Mouse (Mus musculus): ENCODE measurements around the gene St7. TPM values are rescaled to one million over a fixed set of nuclear protein-coding genes. Genes with fewer than 3 reads are reported as not detected.

St7 gene
- polyA plus RNA-seq, 1 experiment, result 8.4 TPM

DNA sequence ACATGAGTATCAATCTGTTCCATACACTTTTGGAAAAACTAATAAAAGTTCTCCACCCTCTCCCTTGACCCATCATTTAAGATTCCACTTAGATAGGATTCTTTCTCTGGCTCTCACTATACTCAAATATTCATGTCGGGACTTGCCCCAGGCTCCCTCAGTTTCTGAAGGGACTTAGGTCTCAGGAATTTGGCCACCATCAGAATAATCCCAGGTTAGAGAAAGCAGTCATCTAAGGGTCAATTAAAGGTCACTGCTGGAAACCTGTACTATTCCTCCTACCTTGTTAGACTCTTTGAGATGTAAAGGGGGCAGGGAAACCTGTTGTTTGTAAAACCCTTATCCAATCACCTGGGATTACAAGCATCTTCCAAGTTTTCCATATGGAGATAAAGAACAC, 284.4 kb downstream of the St7 start:
- Histone ChIP-seq H3K4me3 (no peak overlapping the region), H3K79me2 (ENCODE audit: control insufficient read depth, insufficient read depth) (no peaks in the 10 kb centered on the region), H3ac (ENCODE audit: control insufficient read depth, insufficient read length) (no peak overlapping the region), H3K36me3 (ENCODE audit: control insufficient read depth, insufficient read depth) (no peaks in the 10 kb centered on the region), H3K4me2 (ENCODE audit: low read depth) (no peak overlapping the region), H3K27me3 (ENCODE audit: control insufficient read depth, insufficient read depth, insufficient read length) (no peaks in the 10 kb centered on the region)
- TF ChIP-seq TCF3 (IDR thresholded peaks at IDR 0.05; ENCODE audit: insufficient read length, low read depth) (no peak), TCF12 (IDR thresholded peaks at IDR 0.05; ENCODE audit: insufficient read depth, poor library complexity, severe bottlenecking) (no peak), MAX (IDR thresholded peaks at IDR 0.05; ENCODE audit: low read depth) (no peak), E2F4 (IDR thresholded peaks at IDR 0.05; ENCODE audit: insufficient read depth) (no peak), USF1 (IDR thresholded peaks at IDR 0.05; ENCODE audit: low read depth) (no peak), POLR2A (IDR thresholded peaks at IDR 0.05; ENCODE audit: insufficient read length, low read depth) (no peak), POLR2AphosphoS2 (IDR thresholded peaks at IDR 0.05; ENCODE audit: insufficient read length, low read depth) (no peak), MYOD1 (IDR thresholded peaks at IDR 0.05; ENCODE audit: control insufficient read depth in 1 of 3, insufficient read length in 2 of 3, low read depth in 2 of 3) (no peak), CEBPB (IDR thresholded peaks at IDR 0.05; ENCODE audit: insufficient read depth, poor library complexity, severe bottlenecking) (no peak), SRF (IDR thresholded peaks at IDR 0.05; ENCODE audit: control insufficient read depth, insufficient read length, low read depth) (no peak), REST (IDR thresholded peaks at IDR 0.05; ENCODE audit: insufficient read depth, insufficient read length) (no peak), MYOG (IDR thresholded peaks at IDR 0.05; ENCODE audit: control insufficient read depth in 1 of 3, insufficient read depth in 1 of 3, insufficient read length in 2 of 3, low read depth in 2 of 3) (no peak)

DNA sequence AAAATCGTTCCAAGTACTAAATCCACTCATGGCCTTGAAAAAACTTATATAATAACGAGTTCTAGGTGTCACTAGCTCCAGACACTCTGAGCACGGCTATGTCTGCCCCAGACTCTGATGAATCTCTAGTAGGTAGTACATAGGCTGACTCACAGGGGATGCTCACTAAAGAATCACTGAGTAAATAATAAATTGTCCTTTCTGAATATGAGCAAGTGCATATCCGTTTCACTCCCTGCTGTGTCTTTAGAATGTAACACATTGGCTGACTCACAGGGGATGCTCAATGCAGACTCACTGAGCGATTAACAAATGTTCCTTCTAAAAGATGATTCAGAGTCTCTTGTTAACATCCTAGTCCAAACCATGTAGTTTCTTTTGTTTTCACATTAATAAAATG, 285.6 kb downstream of the St7 start:
- peak overlapping the region; percentile 21 for H3K4me2 ChIP-seq (ENCODE audit: low read depth)
- H3K4me3 ChIP-seq, result no peak overlapping the region
- no peaks in the 10 kb centered on the region for H3K27me3 ChIP-seq (ENCODE audit: control insufficient read depth, insufficient read depth, insufficient read length)
- H3ac ChIP-seq (ENCODE audit: control insufficient read depth, insufficient read length), result no peak overlapping the region
- H3K36me3 ChIP-seq (ENCODE audit: control insufficient read depth, insufficient read depth), result no peaks in the 10 kb centered on the region
- TF ChIP-seq TCF12 (IDR thresholded peaks at IDR 0.05; ENCODE audit: insufficient read depth, poor library complexity, severe bottlenecking) (no peak), SRF (IDR thresholded peaks at IDR 0.05; ENCODE audit: control insufficient read depth, insufficient read length, low read depth) (no peak), MYOD1 (IDR thresholded peaks at IDR 0.05; ENCODE audit: control insufficient read depth in 1 of 3, insufficient read length in 2 of 3, low read depth in 2 of 3) (no peak), MAX (IDR thresholded peaks at IDR 0.05; ENCODE audit: low read depth) (no peak), POLR2AphosphoS2 (IDR thresholded peaks at IDR 0.05; ENCODE audit: insufficient read length, low read depth) (no peak), TCF3 (IDR thresholded peaks at IDR 0.05; ENCODE audit: insufficient read length, low read depth) (no peak), E2F4 (IDR thresholded peaks at IDR 0.05; ENCODE audit: insufficient read depth) (no peak), CEBPB (IDR thresholded peaks at IDR 0.05; ENCODE audit: insufficient read depth, poor library complexity, severe bottlenecking) (no peak)
- no peaks in the 10 kb centered on the region for H3K79me2 ChIP-seq (ENCODE audit: control insufficient read depth, insufficient read depth)

- Histone ChIP-seq H3K27me3 (ENCODE audit: control insufficient read depth, insufficient read depth, insufficient read length) (no peaks in the 10 kb centered on the region), H3K79me2 (ENCODE audit: control insufficient read depth, insufficient read depth) (no peaks in the 10 kb centered on the region), H3K36me3 (ENCODE audit: control insufficient read depth, insufficient read depth) (no peaks in the 10 kb centered on the region), H3K4me3 (no peak overlapping the region), H3K4me2 (ENCODE audit: low read depth) (peak overlapping the region; percentile 21), H3ac (ENCODE audit: control insufficient read depth, insufficient read length) (no peak overlapping the region)
- no peak for TF ChIP-seq POLR2AphosphoS2 (IDR thresholded peaks at IDR 0.05; ENCODE audit: insufficient read length, low read depth)
- no peak for TF ChIP-seq TCF12 (IDR thresholded peaks at IDR 0.05; ENCODE audit: insufficient read depth, poor library complexity, severe bottlenecking)
- TF ChIP-seq POLR2A (IDR thresholded peaks at IDR 0.05; ENCODE audit: insufficient read length, low read depth), result no peak
- no peak for TF ChIP-seq SRF (IDR thresholded peaks at IDR 0.05; ENCODE audit: control insufficient read depth, insufficient read length, low read depth)
- no peak for TF ChIP-seq TCF3 (IDR thresholded peaks at IDR 0.05; ENCODE audit: insufficient read length, low read depth)
- TF ChIP-seq E2F4 (IDR thresholded peaks at IDR 0.05; ENCODE audit: insufficient read depth), result no peak
- no peak for TF ChIP-seq MYOG (IDR thresholded peaks at IDR 0.05; ENCODE audit: control insufficient read depth in 1 of 3, insufficient read depth in 1 of 3, insufficient read length in 2 of 3, low read depth in 2 of 3)
- no peak for TF ChIP-seq REST (IDR thresholded peaks at IDR 0.05; ENCODE audit: insufficient read depth, insufficient read length)
- TF ChIP-seq USF1 (IDR thresholded peaks at IDR 0.05; ENCODE audit: low read depth), result no peak
- no peak for TF ChIP-seq MYOD1 (IDR thresholded peaks at IDR 0.05; ENCODE audit: control insufficient read depth in 1 of 3, insufficient read length in 2 of 3, low read depth in 2 of 3)
- TF ChIP-seq MAX (IDR thresholded peaks at IDR 0.05; ENCODE audit: low read depth), result no peak
- no peak for TF ChIP-seq CEBPB (IDR thresholded peaks at IDR 0.05; ENCODE audit: insufficient read depth, poor library complexity, severe bottlenecking)
Observed at GRCm38 (mm10) chr6:17978881-17979280, 286.1 kb downstream of the St7 start.

GRCm38 (mm10) chr6:17979361-17979760, 286.6 kb downstream of the St7 start:
- peak overlapping the region; percentile 21 for H3K4me2 ChIP-seq (ENCODE audit: low read depth)
- H3K27me3 ChIP-seq (ENCODE audit: control insufficient read depth, insufficient read depth, insufficient read length), result no peaks in the 10 kb centered on the region
- no peaks in the 10 kb centered on the region for H3K36me3 ChIP-seq (ENCODE audit: control insufficient read depth, insufficient read depth)
- TF ChIP-seq POLR2A (IDR thresholded peaks at IDR 0.05; ENCODE audit: insufficient read length, low read depth), result no peak
- TF ChIP-seq MAX (IDR thresholded peaks at IDR 0.05; ENCODE audit: low read depth), result no peak
- no peak for TF ChIP-seq USF1 (IDR thresholded peaks at IDR 0.05; ENCODE audit: low read depth)
- no peak for TF ChIP-seq REST (IDR thresholded peaks at IDR 0.05; ENCODE audit: insufficient read depth, insufficient read length)
- no peak for TF ChIP-seq TCF12 (IDR thresholded peaks at IDR 0.05; ENCODE audit: insufficient read depth, poor library complexity, severe bottlenecking)
- TF ChIP-seq MYOG (IDR thresholded peaks at IDR 0.05; ENCODE audit: control insufficient read depth in 1 of 3, insufficient read depth in 1 of 3, insufficient read length in 2 of 3, low read depth in 2 of 3), result no peak
- no peak for TF ChIP-seq POLR2AphosphoS2 (IDR thresholded peaks at IDR 0.05; ENCODE audit: insufficient read length, low read depth)
- no peak for TF ChIP-seq MYOD1 (IDR thresholded peaks at IDR 0.05; ENCODE audit: control insufficient read depth in 1 of 3, insufficient read length in 2 of 3, low read depth in 2 of 3)
- no peak for TF ChIP-seq SRF (IDR thresholded peaks at IDR 0.05; ENCODE audit: control insufficient read depth, insufficient read length, low read depth)
- TF ChIP-seq E2F4 (IDR thresholded peaks at IDR 0.05; ENCODE audit: insufficient read depth), result no peak
- no peak for TF ChIP-seq TCF3 (IDR thresholded peaks at IDR 0.05; ENCODE audit: insufficient read length, low read depth)
- no peak for TF ChIP-seq CEBPB (IDR thresholded peaks at IDR 0.05; ENCODE audit: insufficient read depth, poor library complexity, severe bottlenecking)
- no peaks in the 10 kb centered on the region for H3K79me2 ChIP-seq (ENCODE audit: control insufficient read depth, insufficient read depth)
- no peak overlapping the region for H3K4me3 ChIP-seq
- no peak overlapping the region for H3ac ChIP-seq (ENCODE audit: control insufficient read depth, insufficient read length)
